Mouse (Mus musculus) bone marrow, adult 2 months (tissue): ENCODE data around the gene Ccnt1.

Experiments used
- CTCF ChIP-seq: fragments of 200-500 bp; IDR thresholded peaks from 2 replicates; pipeline ENCODE4 v1.5.1; 2011; ENCODE audit warnings: low read length, control low read depth; ENCODE audit not compliant: control insufficient read depth, insufficient read depth
- POLR2A ChIP-seq: fragments of 200-500 bp; IDR thresholded peaks from 2 replicates; pipeline ENCODE4 v1.6.1; 2011; ENCODE audit warnings: low read depth, mild to moderate bottlenecking, control low read depth, low read length, borderline replicate concordance; ENCODE audit not compliant: control insufficient read depth

DNA sequence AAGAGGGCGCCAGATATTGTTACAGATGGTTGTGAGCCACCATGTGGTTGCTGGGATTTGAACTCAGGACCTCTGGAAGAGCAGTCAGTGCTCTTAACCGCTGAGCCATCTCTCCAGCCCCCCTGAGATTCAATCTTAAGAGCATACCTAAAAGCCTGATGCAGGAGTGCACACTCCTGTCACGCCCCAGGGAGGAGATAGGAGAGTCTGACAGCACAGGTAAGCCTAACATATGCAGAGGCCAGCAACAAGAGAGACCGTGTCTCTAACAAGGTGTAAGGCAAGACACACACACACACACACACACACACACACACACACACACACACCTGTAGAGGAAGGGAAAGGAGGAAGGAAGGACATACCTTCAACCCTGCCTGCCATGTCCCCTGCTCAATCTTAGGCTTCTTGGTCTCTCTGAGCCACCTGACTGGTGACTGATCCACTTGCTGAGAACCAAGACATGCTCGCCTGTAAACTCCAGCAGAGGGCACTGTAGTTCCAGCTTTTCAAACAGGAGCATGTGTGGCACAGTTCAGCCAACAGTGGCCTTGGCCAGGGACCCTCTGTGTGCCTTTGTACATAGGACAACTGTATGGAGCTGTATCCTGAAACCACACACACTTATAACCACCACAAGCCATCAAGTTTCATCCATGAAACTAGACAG lies 9.2 kb upstream of the Ccnt1 start:
- TF ChIP-seq CTCF (peak; percentile 80), POLR2A (no peak)
